Mouse (Mus musculus): ENCODE data around the gene Gm20683. TPM values are rescaled to one million over a fixed set of nuclear protein-coding genes. Genes with fewer than 3 reads are reported as not detected.

Gm20683 gene
- polyA plus RNA-seq, 1 experiment from 2014 or later = 3.0 TPM

DNA sequence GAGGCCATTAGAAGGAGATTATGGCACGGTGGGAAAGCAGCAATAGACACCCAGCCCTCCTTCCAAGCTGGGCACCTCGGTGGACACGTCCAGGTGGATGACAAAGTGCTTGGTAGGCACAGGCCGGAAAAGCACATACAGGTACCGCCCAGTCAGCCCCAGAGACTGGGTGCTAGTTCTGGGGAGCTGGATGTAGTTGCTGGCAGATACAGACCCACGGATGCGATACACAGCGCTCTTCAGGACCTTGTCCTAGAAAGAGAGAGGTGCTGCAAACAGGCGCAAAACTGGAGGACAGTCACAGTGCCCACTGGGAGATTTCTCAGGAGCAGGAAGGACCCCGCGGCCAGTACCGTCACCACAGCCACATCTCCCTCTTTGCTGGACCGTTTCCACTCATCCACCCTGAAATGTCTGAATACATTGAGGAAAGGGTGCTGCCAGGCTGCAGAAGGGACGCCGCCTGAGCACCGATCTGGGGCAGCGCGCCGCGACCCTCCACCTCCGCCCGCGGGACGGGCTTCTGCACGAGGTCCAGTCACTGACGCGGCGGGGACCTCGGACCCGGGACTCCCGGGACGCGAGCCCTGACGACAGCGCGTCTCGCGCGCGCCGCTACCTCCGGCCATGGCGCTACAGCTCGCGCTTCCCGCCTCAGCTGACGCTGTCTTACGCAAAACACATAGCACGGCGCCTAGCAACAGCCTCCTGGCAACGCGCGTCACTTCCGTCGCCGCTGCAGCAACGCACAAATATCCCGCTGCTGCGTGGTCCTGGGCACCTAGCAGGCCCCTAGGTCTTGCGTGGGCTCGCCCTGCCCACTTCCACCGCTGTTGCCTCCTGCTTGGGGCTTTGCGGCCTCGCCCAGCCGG lies 19.5 kb upstream of the Gm20683 start, which contains the start of gene Wdr90:
Gene Wdr90, minus strand, starts transcription at position 670 of the 872 bp plus-strand sequence.
- no peaks in the 10 kb centered on the region for H3K9me3 ChIP-seq (replicated peaks)
- H3K27ac ChIP-seq = peak within 1 kb of the TSS; percentile 85
- 3% methylated on average over 65 of the region's 65 CpGs for WGBS
- H3K9ac ChIP-seq = peak within 1 kb of the TSS; percentile 68
- H3K4me1 ChIP-seq = peaks cover 19% of the 10 kb centered on the region
- H3K4me3 ChIP-seq (replicated peaks) = peak within 1 kb of the TSS; percentile 57
- peak; percentile 92 for ATAC-seq (replicated peaks; ENCODE audit: low FRiP score)
- peaks cover 16% of the 10 kb centered on the region for H3K36me3 ChIP-seq
- peak within 1 kb of the TSS; percentile 76 for H3K4me2 ChIP-seq
- H3K27me3 ChIP-seq = no peaks in the 10 kb centered on the region

DNA sequence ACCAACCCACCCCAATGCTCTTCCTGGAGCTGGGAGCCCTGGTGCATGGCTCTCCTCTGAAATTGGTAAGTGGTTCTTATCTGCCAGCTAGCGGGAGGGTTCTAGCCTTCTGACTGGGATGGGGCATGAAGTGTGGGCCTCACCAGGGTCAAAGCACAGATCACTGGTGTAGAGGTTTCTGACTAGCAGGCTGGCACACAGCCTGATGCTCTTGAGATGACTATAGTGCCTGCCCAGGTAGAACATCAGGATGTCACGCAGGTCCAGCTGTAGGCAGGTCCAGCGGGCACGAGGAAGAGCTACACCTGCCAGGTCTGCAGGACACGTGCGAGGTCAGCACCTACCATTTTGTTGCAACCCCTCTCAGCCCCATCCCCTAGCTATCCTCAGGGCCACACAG lies 18.7 kb upstream of the Gm20683 start:
- ATAC-seq (replicated peaks; ENCODE audit: low FRiP score) = no peak

DNA sequence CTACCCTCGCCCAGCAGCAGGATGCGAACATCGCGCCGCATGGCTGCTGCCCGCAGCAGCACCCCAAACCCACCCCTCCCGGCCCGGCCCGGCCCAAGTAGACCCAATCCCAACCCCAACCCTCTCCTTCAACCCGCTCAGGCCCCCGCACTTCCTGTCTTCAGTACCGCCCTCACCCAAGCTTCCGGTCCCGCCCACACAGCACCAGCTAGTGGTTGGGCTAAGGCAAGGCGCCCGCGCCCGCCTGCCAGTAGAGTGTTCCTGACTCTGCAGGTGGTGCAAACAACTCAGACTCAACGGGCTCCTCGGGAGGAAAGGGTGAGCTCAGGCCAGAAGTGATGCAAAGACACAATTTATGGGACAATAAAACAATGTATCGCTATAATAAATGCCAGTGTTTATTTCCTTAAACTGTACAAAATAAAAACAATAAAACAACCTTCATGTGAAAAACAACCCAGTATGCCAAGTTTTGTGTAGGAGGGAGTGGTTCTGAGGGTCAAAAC lies 2.9 kb upstream of the Gm20683 start, which contains the start of gene Rhot2:
Gene Rhot2, minus strand, starts transcription at position 456 of the 506 bp plus-strand sequence.
- Histone ChIP-seq H3K27ac (peak within 1 kb of the TSS; percentile 88), H3K4me1 (peaks cover 23% of the 10 kb centered on the region), H3K9ac (peak within 1 kb of the TSS; percentile 76), H3K4me2 (peak within 1 kb of the TSS; percentile 78), H3K27me3 (no peaks in the 10 kb centered on the region), H3K4me3 (replicated peaks) (peak within 1 kb of the TSS; percentile 77), H3K9me3 (replicated peaks) (no peaks in the 10 kb centered on the region), H3K36me3 (peaks cover 78% of the 10 kb centered on the region)
- 1% methylated on average over 21 of the region's 21 CpGs for WGBS
- ATAC-seq (replicated peaks; ENCODE audit: low FRiP score) = peak; percentile 94

More for the DNA sequence above, 18.7 kb upstream of the Gm20683 start:
- Histone ChIP-seq H3K9me3 (replicated peaks) (no peaks in the 10 kb centered on the region), H3K36me3 (peaks cover 22% of the 10 kb centered on the region), H3K4me1 (peaks cover 18% of the 10 kb centered on the region), H3K27ac (no peak overlapping the region), H3K9ac (peak overlapping the region; percentile 68), H3K4me3 (replicated peaks) (peak overlapping the region; percentile 57), H3K4me2 (peak overlapping the region; percentile 76), H3K27me3 (no peaks in the 10 kb centered on the region)
- 88% methylated on average over 6 of the region's 6 CpGs for WGBS

DNA sequence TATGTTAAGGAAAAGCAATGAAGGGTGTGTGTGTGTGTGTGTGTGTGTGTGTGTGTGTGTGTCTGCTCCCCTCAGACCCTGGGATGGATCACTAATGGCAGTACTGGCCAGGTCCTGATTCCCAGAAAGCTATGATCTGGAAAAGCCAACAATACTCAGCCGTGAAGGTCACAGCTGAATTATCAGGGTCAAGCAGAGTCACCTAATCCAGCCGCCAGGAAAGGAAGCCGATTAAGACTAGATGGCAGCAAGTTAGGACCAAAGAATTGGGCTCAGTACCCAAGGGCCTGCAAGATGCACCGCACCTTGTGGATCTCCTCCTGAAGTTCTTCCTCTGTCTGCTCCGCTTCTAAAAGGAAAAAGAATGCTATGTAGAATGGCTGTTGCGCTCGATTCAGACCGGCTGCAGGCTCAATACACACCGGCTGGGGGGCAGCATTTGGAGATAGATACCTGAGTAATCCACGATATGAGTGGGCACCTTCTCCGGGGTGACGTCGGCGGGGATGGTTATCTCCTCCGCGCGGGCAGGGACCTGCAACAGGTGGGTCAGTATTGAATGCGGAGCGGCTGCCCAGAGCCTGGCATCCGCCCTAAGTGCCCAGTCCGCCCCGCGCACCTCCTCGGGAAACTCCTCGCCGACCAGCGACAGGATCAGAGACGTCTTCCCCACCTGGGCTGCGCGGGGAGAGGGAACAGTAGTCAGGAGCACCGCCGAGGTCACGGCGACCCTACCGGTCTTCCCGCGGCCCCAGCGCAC lies 2.3 kb upstream of the Gm20683 start:
- no peak for ATAC-seq (replicated peaks; ENCODE audit: low FRiP score)
- H3K4me3 ChIP-seq (replicated peaks) = peak overlapping the region; percentile 77
- H3K9me3 ChIP-seq (replicated peaks) = no peaks in the 10 kb centered on the region
- H3K9ac ChIP-seq = peak overlapping the region; percentile 76
- peak overlapping the region; percentile 78 for H3K4me2 ChIP-seq
- H3K27ac ChIP-seq = peak overlapping the region; percentile 88
- H3K27me3 ChIP-seq = no peaks in the 10 kb centered on the region
- H3K36me3 ChIP-seq = peaks cover 78% of the 10 kb centered on the region
- peaks cover 24% of the 10 kb centered on the region for H3K4me1 ChIP-seq
- WGBS = 2% methylated on average over 36 of the region's 38 CpGs

DNA sequence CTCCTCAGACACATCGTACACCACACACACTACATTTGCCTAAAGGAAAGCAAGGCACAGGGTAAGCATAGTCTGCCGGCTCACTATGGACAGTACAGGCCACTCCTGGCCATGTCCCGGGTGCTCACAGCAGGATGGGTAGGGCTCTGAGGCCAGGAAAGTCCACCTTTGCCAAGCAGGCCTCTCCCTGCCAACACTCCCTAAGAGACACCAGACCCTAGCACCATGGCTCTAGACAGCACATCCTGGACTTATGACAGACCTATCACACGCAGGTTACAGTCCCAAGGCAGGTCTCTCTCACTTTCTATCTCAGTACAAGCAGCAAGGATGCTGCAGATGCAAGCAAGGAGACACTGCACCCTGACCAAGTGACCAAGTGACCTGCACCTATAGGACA lies 1.6 kb upstream of the Gm20683 start:
- no peaks in the 10 kb centered on the region for H3K27me3 ChIP-seq
- H3K4me1 ChIP-seq = peaks cover 28% of the 10 kb centered on the region
- peaks cover 76% of the 10 kb centered on the region for H3K36me3 ChIP-seq
- peak overlapping the region; percentile 77 for H3K4me3 ChIP-seq (replicated peaks)
- H3K4me2 ChIP-seq = peak overlapping the region; percentile 78
- 90% methylated on average over 4 of the region's 4 CpGs for WGBS
- H3K27ac ChIP-seq = no peak overlapping the region
- no peak for ATAC-seq (replicated peaks; ENCODE audit: low FRiP score)
- no peaks in the 10 kb centered on the region for H3K9me3 ChIP-seq (replicated peaks)
- peak overlapping the region; percentile 76; the same call in 1 of the 2 replicates for H3K9ac ChIP-seq

DNA sequence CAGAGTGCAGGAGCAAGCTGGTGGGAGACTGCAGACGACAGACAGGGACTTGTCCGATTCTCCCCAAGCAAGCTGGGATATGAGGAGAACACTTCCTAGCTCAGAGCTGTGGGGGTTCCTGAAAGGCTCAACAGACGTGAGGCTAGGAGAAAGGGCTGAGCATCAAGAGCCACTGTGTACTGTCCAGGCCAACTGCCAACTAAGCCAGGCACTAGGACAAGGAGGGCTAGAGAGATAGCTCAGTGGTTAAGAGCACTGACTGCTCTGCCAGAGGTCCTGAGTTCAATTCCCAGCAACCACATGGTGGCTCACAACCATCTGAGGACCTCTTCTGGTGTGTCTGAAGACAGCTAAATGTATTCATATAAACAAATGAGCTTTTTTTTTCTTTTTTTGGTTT lies 946 bp upstream of the Gm20683 start:
- H3K27ac ChIP-seq = no peak overlapping the region
- no peaks in the 10 kb centered on the region for H3K9me3 ChIP-seq (replicated peaks)
- no peak for ATAC-seq (replicated peaks; ENCODE audit: low FRiP score)
- peaks cover 34% of the 10 kb centered on the region for H3K4me1 ChIP-seq
- H3K9ac ChIP-seq = no peak overlapping the region
- no peaks in the 10 kb centered on the region for H3K27me3 ChIP-seq
- H3K4me2 ChIP-seq = no peak overlapping the region
- H3K4me3 ChIP-seq (replicated peaks) = no peak overlapping the region
- H3K36me3 ChIP-seq = peaks cover 78% of the 10 kb centered on the region
- 84% methylated on average over 3 of the region's 3 CpGs for WGBS

DNA sequence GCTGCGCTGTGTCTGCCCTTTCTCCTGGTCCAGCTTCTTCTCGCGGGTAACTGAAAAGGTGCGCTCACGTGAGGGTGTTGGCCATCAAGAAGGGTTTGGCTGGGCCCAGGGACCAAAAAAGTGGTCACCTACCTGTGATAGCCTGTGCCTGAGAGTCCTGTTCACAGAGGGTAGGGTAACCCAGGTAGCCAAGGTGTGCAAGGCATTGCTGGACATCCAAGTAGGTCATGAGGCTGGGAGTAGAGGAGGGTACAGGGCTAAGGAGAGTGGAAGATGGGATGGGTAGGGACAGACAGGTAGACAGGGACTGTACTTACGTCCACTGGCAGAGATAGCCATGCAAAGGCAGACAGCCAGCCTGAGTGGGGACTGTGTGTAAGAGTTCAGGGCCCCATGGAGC lies 1.0 kb downstream of the Gm20683 start:
- no peaks in the 10 kb centered on the region for H3K27me3 ChIP-seq
- peaks cover 54% of the 10 kb centered on the region for H3K4me1 ChIP-seq
- peaks cover 65% of the 10 kb centered on the region for H3K36me3 ChIP-seq
- H3K4me3 ChIP-seq (replicated peaks) = no peak overlapping the region
- no peak for ATAC-seq (replicated peaks; ENCODE audit: low FRiP score)
- H3K4me2 ChIP-seq = no peak overlapping the region
- 96% methylated on average over 6 of the region's 6 CpGs for WGBS
- no peaks in the 10 kb centered on the region for H3K9me3 ChIP-seq (replicated peaks)
- no peak overlapping the region for H3K9ac ChIP-seq
- H3K27ac ChIP-seq = no peak overlapping the region

DNA sequence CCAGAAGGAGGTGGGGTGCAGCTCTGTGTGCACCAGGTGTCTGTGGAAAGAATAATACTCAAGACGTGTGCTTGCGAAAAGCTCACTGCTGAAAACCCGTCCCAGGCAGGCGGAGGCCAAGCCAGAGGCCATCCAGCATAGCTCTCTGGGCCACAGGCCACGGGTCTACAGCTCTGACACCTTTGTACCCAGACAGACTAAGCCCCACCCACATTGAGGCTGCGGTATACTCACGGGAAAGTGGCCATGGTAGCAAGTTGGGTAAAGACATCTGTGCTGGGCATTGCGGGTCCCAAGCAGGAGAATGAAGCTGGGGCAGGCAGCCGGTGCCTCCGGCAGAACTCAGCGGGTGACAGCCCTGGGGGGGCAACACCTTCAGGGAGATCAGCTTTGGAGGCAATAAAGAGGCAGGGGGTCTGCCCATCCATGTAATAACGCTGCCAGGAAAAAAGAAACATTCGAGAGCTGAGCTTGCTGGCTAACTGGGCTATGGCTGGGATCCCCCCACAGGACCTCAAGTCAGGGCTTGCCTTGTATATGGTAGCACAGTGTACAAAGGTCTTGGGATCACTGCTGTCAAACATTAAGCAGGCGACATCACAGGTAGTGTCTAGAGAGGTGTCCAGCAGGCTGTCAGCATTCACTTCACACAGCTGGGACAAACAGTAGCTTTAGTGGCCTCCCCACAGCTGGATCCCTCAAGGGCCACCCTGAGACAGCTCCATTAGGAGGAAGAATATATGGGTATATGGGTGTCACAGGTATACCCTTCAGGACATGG lies 1.9 kb downstream of the Gm20683 start:
- no peak for ATAC-seq (replicated peaks; ENCODE audit: low FRiP score)
- no peak overlapping the region for H3K27ac ChIP-seq
- H3K36me3 ChIP-seq = peaks cover 67% of the 10 kb centered on the region
- WGBS = 82% methylated on average over 14 of the region's 14 CpGs
- peaks cover 57% of the 10 kb centered on the region for H3K4me1 ChIP-seq
- H3K9ac ChIP-seq = no peak overlapping the region
- no peaks in the 10 kb centered on the region for H3K9me3 ChIP-seq (replicated peaks)
- no peak overlapping the region for H3K4me3 ChIP-seq (replicated peaks)
- H3K4me2 ChIP-seq = no peak overlapping the region
- no peaks in the 10 kb centered on the region for H3K27me3 ChIP-seq

DNA sequence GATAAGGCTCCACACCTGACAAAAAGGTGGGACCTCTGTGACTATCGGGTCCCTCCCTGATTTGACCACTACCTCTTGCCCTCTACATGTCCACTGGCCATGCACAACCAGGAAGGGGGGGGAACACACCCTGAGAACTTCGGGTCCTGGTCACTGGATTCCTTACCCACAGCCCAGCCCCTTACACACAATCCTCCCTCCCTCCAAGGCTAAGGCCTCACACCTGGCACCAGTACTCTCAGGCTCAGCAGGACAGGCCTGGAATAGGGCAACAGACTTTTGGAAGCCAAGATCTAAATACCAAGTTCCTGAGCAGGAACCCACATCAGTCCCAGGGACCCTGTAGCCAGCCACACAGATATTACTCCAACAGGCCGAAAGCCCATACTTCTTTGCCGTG lies 2.7 kb downstream of the Gm20683 start:
- no peak overlapping the region for H3K27ac ChIP-seq
- H3K36me3 ChIP-seq = peaks cover 67% of the 10 kb centered on the region
- ATAC-seq (replicated peaks; ENCODE audit: low FRiP score) = no peak
- H3K9ac ChIP-seq = no peak overlapping the region
- H3K4me3 ChIP-seq (replicated peaks) = no peak overlapping the region
- no peak overlapping the region for H3K4me2 ChIP-seq
- WGBS = 82% methylated on average over 4 of the region's 4 CpGs
- H3K4me1 ChIP-seq = peaks cover 62% of the 10 kb centered on the region
- H3K27me3 ChIP-seq = no peaks in the 10 kb centered on the region
- H3K9me3 ChIP-seq (replicated peaks) = no peaks in the 10 kb centered on the region

DNA sequence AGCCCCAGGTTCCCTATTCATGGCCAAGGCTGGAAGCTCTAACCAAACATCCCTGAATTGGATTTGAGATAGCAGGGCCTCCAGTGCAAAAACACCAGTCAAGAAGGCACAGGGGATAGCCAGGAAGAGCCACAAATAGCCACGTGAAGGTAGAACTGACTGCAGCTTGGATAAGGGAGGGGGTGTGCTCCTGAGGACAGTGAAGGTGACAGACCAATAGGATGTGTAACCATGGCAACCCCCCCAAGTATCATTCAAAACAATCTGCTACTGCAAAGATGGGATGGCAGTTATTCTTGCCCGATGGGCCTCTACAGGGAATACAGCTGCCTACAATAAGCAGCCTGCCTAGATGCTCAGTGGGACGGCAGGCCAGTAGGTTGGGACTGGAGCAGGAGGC lies 4.0 kb downstream of the Gm20683 start:
- peak overlapping the region; percentile 85 for H3K27ac ChIP-seq
- no peak overlapping the region for H3K9ac ChIP-seq
- 52% methylated on average over 3 of the region's 3 CpGs for WGBS
- H3K27me3 ChIP-seq = no peaks in the 10 kb centered on the region
- peaks cover 57% of the 10 kb centered on the region for H3K4me1 ChIP-seq
- peak overlapping the region; percentile 95 for H3K4me2 ChIP-seq
- H3K9me3 ChIP-seq (replicated peaks) = no peaks in the 10 kb centered on the region
- no peak for ATAC-seq (replicated peaks; ENCODE audit: low FRiP score)
- H3K36me3 ChIP-seq = peaks cover 62% of the 10 kb centered on the region
- H3K4me3 ChIP-seq (replicated peaks) = peak overlapping the region; percentile 42

DNA sequence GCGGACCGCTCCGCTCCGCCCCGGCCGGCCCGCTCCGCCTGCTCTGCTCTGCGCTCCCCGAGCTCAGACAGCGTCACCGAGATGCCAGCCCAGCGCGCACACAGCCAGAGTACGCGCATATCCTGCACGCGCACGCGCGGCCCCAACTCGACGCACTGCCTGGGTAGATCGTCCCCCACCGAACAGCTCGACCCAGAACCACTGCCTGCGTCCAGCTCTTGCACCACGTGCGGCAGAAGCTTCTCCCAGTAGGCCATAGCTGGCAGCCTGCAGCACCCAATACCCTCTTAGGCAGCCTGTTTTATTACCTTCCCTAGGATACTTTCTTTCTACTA lies 4.5 kb downstream of the Gm20683 start, which contains the start of gene Rhbdl1:
Gene Rhbdl1, minus strand, starts transcription at position 220 of the 335 bp plus-strand sequence.
- Histone ChIP-seq H3K9me3 (replicated peaks) (no peaks in the 10 kb centered on the region), H3K4me1 (peaks cover 58% of the 10 kb centered on the region), H3K4me2 (peak within 1 kb of the TSS; percentile 95), H3K27ac (peak within 1 kb of the TSS; percentile 85), H3K27me3 (no peaks in the 10 kb centered on the region), H3K4me3 (replicated peaks) (peak within 1 kb of the TSS; percentile 42), H3K36me3 (peaks cover 57% of the 10 kb centered on the region), H3K9ac (peak within 1 kb of the TSS; percentile 42)
- WGBS = 2% methylated on average over 29 of the region's 29 CpGs
- ATAC-seq (replicated peaks; ENCODE audit: low FRiP score) = 0 out of 2 replicates have a peak, but pooled peaks have one; percentile 34
